Mouse (Mus musculus): ENCODE data around the gene Lcn9.

GRCm38 (mm10) chr2:25797635-25798034, 25.3 kb upstream of the Lcn9 start:
- TF ChIP-seq POLR2A (IDR thresholded peaks at IDR 0.05; ENCODE audit: insufficient read length, low read depth) (no peak), POLR2AphosphoS2 (IDR thresholded peaks at IDR 0.05; ENCODE audit: insufficient read length, low read depth) (no peak), MAX (IDR thresholded peaks at IDR 0.05; ENCODE audit: low read depth) (no peak), E2F4 (IDR thresholded peaks at IDR 0.05; ENCODE audit: insufficient read depth) (no peak), CEBPB (IDR thresholded peaks at IDR 0.05; ENCODE audit: insufficient read depth, poor library complexity, severe bottlenecking) (no peak), MYOD1 (IDR thresholded peaks at IDR 0.05; ENCODE audit: control insufficient read depth in 1 of 3, insufficient read length in 2 of 3, low read depth in 2 of 3) (no peak), TCF3 (IDR thresholded peaks at IDR 0.05; ENCODE audit: insufficient read length, low read depth) (peak; percentile 8), MYOG (IDR thresholded peaks at IDR 0.05; ENCODE audit: control insufficient read depth in 1 of 3, insufficient read depth in 1 of 3, insufficient read length in 2 of 3, low read depth in 2 of 3) (no peak), TCF12 (IDR thresholded peaks at IDR 0.05; ENCODE audit: insufficient read depth, poor library complexity, severe bottlenecking) (no peak)

All from myocyte (in vitro differentiated cells).